ENCODE assay signal across 8 mouse cellular contexts in the genomic region with DNA sequence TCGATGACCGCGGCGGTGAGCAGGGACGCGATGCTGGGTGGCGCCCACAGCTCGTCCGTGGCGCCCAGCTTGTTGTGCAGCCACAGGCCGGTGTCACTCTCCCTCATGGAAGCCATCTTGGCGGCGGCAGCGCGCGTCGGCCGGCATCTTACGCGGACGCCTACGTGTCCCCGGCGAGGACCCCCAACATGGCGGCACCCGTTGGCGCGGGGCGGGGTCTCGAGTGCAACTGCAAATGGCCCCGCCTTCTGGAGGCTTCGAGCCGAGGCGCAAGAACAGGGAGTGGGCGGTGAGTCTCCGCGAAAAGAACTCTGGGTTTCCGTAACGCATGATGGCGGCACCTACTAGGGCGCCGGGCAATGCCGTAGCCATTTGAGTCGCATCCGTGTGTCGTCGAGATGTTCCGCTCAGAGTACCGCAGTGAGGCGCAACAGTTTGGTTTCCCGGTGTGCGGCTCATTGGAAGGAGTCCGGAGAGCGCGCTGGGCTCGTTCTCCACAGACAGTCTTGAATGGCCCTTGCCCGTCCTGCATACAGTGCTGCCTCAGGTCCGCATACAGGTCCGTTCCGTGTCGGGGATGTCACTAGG. TPM values are rescaled to one million over a fixed set of nuclear protein-coding genes. Genes with fewer than 3 reads are reported as not detected.
DNase-seq lines count a peak whose midpoint lies in the region; ATAC-seq and TF ChIP-seq lines count a peak whose summit lies in the region.

A gene (minus strand): TSS at position 294 of the 588 bp plus-strand sequence.

- DNase-seq in A20 (ENCODE audit: low read depth, low spot score) = peak; percentile 99
- peak; percentile 98 to 99 for DNase-seq in heart, adult 9 months (ENCODE audit: low spot score in 2 of 2)
- DNase-seq in monocyte, adult 2 months (ENCODE audit: low read depth in 1 of 2, low spot score in 2 of 2) = peak; percentile 96 to 97
- DNase-seq in spleen, postnatal 36 days (ENCODE audit: low spot score in 2 of 2) = peak; percentile 99

- H3K27ac ChIP-seq in bone marrow macrophage, adult 2 months (ENCODE audit: insufficient read depth, low read depth, low read length) = peak within 1 kb of the TSS; percentile 71
- H3K27ac ChIP-seq in embryonic fibroblast, embryonic 13.5 days (ENCODE audit: insufficient read depth, low read length) = peak within 1 kb of the TSS; percentile 80
- peak within 1 kb of the TSS; percentile 84 for H3K27ac ChIP-seq in kidney, embryonic 14.5 days (ENCODE audit: low read depth, low read length)
- H3K27ac ChIP-seq in limb, embryonic 15.5 days = peak within 1 kb of the TSS; percentile 96

- TF ChIP-seq CTCF in bone marrow macrophage, adult 2 months (IDR thresholded peaks at IDR 0.05; ENCODE audit: low read depth, low read length) = no peak
- TF ChIP-seq CTCF in embryonic fibroblast, embryonic 13.5 days (IDR thresholded peaks at IDR 0.05; ENCODE audit: borderline replicate concordance, insufficient read depth, low read length) = no peak

- H3K4me3 ChIP-seq in bone marrow macrophage, adult 2 months (ENCODE audit: insufficient read depth, low read length) = peak within 1 kb of the TSS; percentile 81
- H3K4me3 ChIP-seq in embryonic fibroblast, embryonic 13.5 days (ENCODE audit: insufficient read depth, low read length) = peak within 1 kb of the TSS; percentile 71
- peak within 1 kb of the TSS; percentile 84 for H3K4me3 ChIP-seq in kidney, embryonic 14.5 days (ENCODE audit: low read length)
- H3K4me3 ChIP-seq in limb, embryonic 15.5 days = peak within 1 kb of the TSS; percentile 98

- peak within 1 kb of the TSS; percentile 55 for H3K4me2 ChIP-seq in kidney, embryonic 14.5 days (replicated peaks; ENCODE audit: low read depth, low read length)
- peak within 1 kb of the TSS; percentile 68 for H3K4me2 ChIP-seq in limb, embryonic 15.5 days

- peak; percentile 98 for ATAC-seq in kidney, embryonic 14.5 days (ENCODE audit: low FRiP score, low TSS enrichment)
- ATAC-seq in limb, embryonic 15.5 days (ENCODE audit: insufficient number of reproducible peaks, low FRiP score, low TSS enrichment, low read depth) = peak; percentile 98

- peak within 1 kb of the TSS; percentile 92 for H3K9ac ChIP-seq in kidney, embryonic 14.5 days (ENCODE audit: low read depth, low read length)
- peak within 1 kb of the TSS; percentile 93 for H3K9ac ChIP-seq in limb, embryonic 15.5 days

- peaks cover 3% of the 10 kb centered on the region; the same call in 1 of the 2 replicates for H3K36me3 ChIP-seq in kidney, embryonic 14.5 days (ENCODE audit: control insufficient read depth, insufficient read depth, low read length)
- H3K36me3 ChIP-seq in limb, embryonic 15.5 days = peaks cover 14% of the 10 kb centered on the region; the same call in 1 of the 2 replicates

- no peak for TF ChIP-seq POLR2A in bone marrow macrophage, adult 2 months (IDR thresholded peaks at IDR 0.05; ENCODE audit: borderline replicate concordance, low read depth, low read length)
- peak; percentile 96 for TF ChIP-seq POLR2A in embryonic fibroblast, embryonic 13.5 days (IDR thresholded peaks at IDR 0.05; ENCODE audit: low read depth, low read length)

- H3K4me1 ChIP-seq in bone marrow macrophage, adult 2 months (ENCODE audit: control insufficient read depth, insufficient read depth, low read length) = peaks cover 31% of the 10 kb centered on the region
- H3K4me1 ChIP-seq in embryonic fibroblast, embryonic 13.5 days (ENCODE audit: control insufficient read depth, insufficient read depth, low read length) = peaks cover 2% of the 10 kb centered on the region
- H3K4me1 ChIP-seq in kidney, embryonic 14.5 days (ENCODE audit: control insufficient read depth, insufficient read depth, low read length) = peaks cover 11% of the 10 kb centered on the region; the same call in 1 of the 2 replicates
- H3K4me1 ChIP-seq in limb, embryonic 15.5 days = peaks cover 17% of the 10 kb centered on the region

- under 1% methylated on average over 61 of the region's 61 CpGs for WGBS in kidney, embryonic 14.5 days
- under 1% methylated on average over 60 of the region's 61 CpGs for WGBS in limb, embryonic 15.5 days

- H3K27me3 ChIP-seq in kidney, embryonic 14.5 days (ENCODE audit: control insufficient read depth, insufficient read depth, low read length) = no peaks in the 10 kb centered on the region
- H3K27me3 ChIP-seq in limb, embryonic 15.5 days = no peaks in the 10 kb centered on the region

- peaks cover 15% of the 10 kb centered on the region for H3K9me3 ChIP-seq in kidney, embryonic 14.5 days (ENCODE audit: control insufficient read depth, low read length)
- H3K9me3 ChIP-seq in limb, embryonic 15.5 days = no peaks in the 10 kb centered on the region

RNA-seq across cellular contexts. Expression of the gene that starts here (rescaled TPM):
- polyA plus RNA-seq in bone marrow macrophage, adult 2 months (2012; ENCODE audit: insufficient read depth, insufficient read length, missing spikeins) = 18.9 and 20.2 TPM in 2 replicates
- 19.2 and 22.0 TPM in 2 replicates for polyA plus RNA-seq in embryonic fibroblast, embryonic 13.5 days (2011; ENCODE audit: insufficient read length, low read depth, missing spikeins)
- polyA plus RNA-seq in kidney, embryonic 14.5 days (2014; fragmentation: Nextera tagmentation; extraction: Ambion mirVana) = 47.4 and 60.3 TPM in 2 replicates
- polyA plus RNA-seq in limb, embryonic 15.5 days (2015; fragmentation: Nextera tagmentation; extraction: Ambion mirVana) = 53.3 and 57.7 TPM in 2 replicates

Comparison
In these comparisons a context has a peak if more than half of its experiments do, and no peak if none do; other contexts are left out.
1. Peak in every context shown above with its lines: DNase-seq, ATAC-seq, H3K4me3 ChIP-seq and H3K27ac ChIP-seq.